Mouse (Mus musculus) MEL (cell line): ENCODE data around the gene Slc25a11. TPM values are rescaled to one million over a fixed set of nuclear protein-coding genes. Genes with fewer than 3 reads are reported as not detected.
A peak's percentile ranks its signal among the peaks of the same experiment; 100 is the strongest.

ENCODE experiments used
- DNase-seq: peaks from one replicate; pipeline ENCODE4 v3.0.0; 2011; ENCODE audit warnings: low read depth, low spot score
- H3K27ac ChIP-seq: 2 replicates; pipeline ENCODE4 v1.5.1; 2012; ENCODE audit warnings: low read depth, mild to moderate bottlenecking, control low read depth, low read length, moderate library complexity; ENCODE audit not compliant: control insufficient read depth
- H3K27me3 ChIP-seq, 2 experiments: fragments of 150-350 bp in 1 of 2; sonication (generic) in 1 of 2; 2 replicates each; pipeline ENCODE4 v1.6.1; 2012; ENCODE audit warnings: low read length in 2 of 2, mild to moderate bottlenecking in 2 of 2, improper control_type of control experiment in 1 of 2, moderate library complexity in 1 of 2; ENCODE audit not compliant: insufficient read depth in 2 of 2, control insufficient read depth in 1 of 2
- H3K36me3 ChIP-seq, 2 experiments: 2 replicates each; pipeline ENCODE4 v1.6.1; 2012 to 2014; ENCODE audit warnings: low read length in 2 of 2, improper control_type of control experiment in 1 of 2, inconsistent platforms in 1 of 2, mild to moderate bottlenecking in 1 of 2; ENCODE audit not compliant: insufficient read depth in 2 of 2, control insufficient read depth in 1 of 2
- H3K4me1 ChIP-seq, 2 experiments: fragments of 150-350 bp in 1 of 2; sonication (generic) in 1 of 2; 2 replicates each; pipeline ENCODE4 v1.6.1; 2012; ENCODE audit warnings: low read length in 2 of 2, improper control_type of control experiment in 1 of 2, mild to moderate bottlenecking in 1 of 2; ENCODE audit not compliant: insufficient read depth in 2 of 2, control insufficient read depth in 1 of 2
- H3K4me3 ChIP-seq, 2 experiments: fragments of 150-350 bp in 1 of 2; sonication (generic) in 1 of 2; 2 replicates each; pipeline ENCODE4 v1.5.1; 2012; ENCODE audit warnings: low read depth in 2 of 2, low read length in 2 of 2, mild to moderate bottlenecking in 2 of 2, moderate library complexity in 2 of 2, control low read depth in 1 of 2, improper control_type of control experiment in 1 of 2; ENCODE audit not compliant: control insufficient read depth in 1 of 2, insufficient read depth in 1 of 2
- H3K79me2 ChIP-seq: 2 replicates; pipeline ENCODE4 v1.6.1; 2012; ENCODE audit warnings: mild to moderate bottlenecking, low read length, moderate library complexity; ENCODE audit not compliant: control insufficient read depth, poor library complexity, insufficient read depth
- H3K9ac ChIP-seq: 2 replicates; pipeline ENCODE4 v1.6.1; 2012; ENCODE audit warnings: low read depth, mild to moderate bottlenecking, control low read depth, low read length, moderate library complexity; ENCODE audit not compliant: control insufficient read depth, poor library complexity, severe bottlenecking
- H3K9me3 ChIP-seq: fragments of 150-350 bp; sonication (generic); replicated peaks from 2 replicates; pipeline ENCODE4 v1.6.1; 2012; ENCODE audit warnings: mild to moderate bottlenecking, low read length, improper control_type of control experiment, moderate library complexity; ENCODE audit not compliant: insufficient read depth
- CHD1 ChIP-seq: IDR thresholded peaks from 2 replicates; pipeline ENCODE4 v1.6.1; 2012; ENCODE audit warnings: low read depth, mild to moderate bottlenecking, inconsistent platforms, low read length, improper control_type of control experiment
- CHD2 ChIP-seq: IDR thresholded peaks from 2 replicates; pipeline ENCODE4 v1.6.1; 2011; ENCODE audit warnings: low read length, improper control_type of control experiment
- CTCF ChIP-seq, 3 experiments: IDR thresholded peaks in 2 of 3; conservative IDR thresholded peaks in 1 of 3; 2 replicates each; pipeline ENCODE4 v1.5.1; 2011 to 2012; ENCODE audit warnings: low read length in 3 of 3, low read depth in 2 of 3, mild to moderate bottlenecking in 2 of 3, improper control_type of control experiment in 1 of 3, inconsistent platforms in 1 of 3, mixed read lengths in 1 of 3, moderate library complexity in 1 of 3; ENCODE audit not compliant: control insufficient read depth in 1 of 3, insufficient read depth in 1 of 3, poor library complexity in 1 of 3, severe bottlenecking in 1 of 3
- ELF1 ChIP-seq: IDR thresholded peaks from 2 replicates; pipeline ENCODE4 v1.6.1; 2014; ENCODE audit warnings: low read depth, mild to moderate bottlenecking, inconsistent platforms, low read length, improper control_type of control experiment, moderate library complexity
- ETS1 ChIP-seq: IDR thresholded peaks from 2 replicates; pipeline ENCODE4 v1.6.1; 2012; ENCODE audit warnings: low read depth, mild to moderate bottlenecking, inconsistent platforms, low read length, improper control_type of control experiment, moderate library complexity
- HCFC1 ChIP-seq: IDR thresholded peaks from 2 replicates; pipeline ENCODE4 v1.6.1; 2012; ENCODE audit warnings: low read depth, mild to moderate bottlenecking, inconsistent platforms, low read length, improper control_type of control experiment, moderate library complexity
- KAT2A ChIP-seq: conservative IDR thresholded peaks from 2 replicates; pipeline ENCODE4 v1.6.1; 2012; ENCODE audit warnings: low read depth, low read length, improper control_type of control experiment, inconsistent platforms
- MAZ ChIP-seq: IDR thresholded peaks from 2 replicates; pipeline ENCODE4 v1.6.1; 2012; ENCODE audit warnings: low read depth, mild to moderate bottlenecking, inconsistent platforms, low read length, improper control_type of control experiment
- MYB ChIP-seq: IDR thresholded peaks from 2 replicates; pipeline ENCODE4 v1.6.1; 2011; ENCODE audit warnings: mild to moderate bottlenecking, low read depth, low read length, improper control_type of control experiment
- NELFE ChIP-seq: IDR thresholded peaks from 2 replicates; pipeline ENCODE4 v1.6.1; 2011; ENCODE audit warnings: low read depth, low read length, improper control_type of control experiment
- NRF1 ChIP-seq: IDR thresholded peaks from 2 replicates; pipeline ENCODE4 v1.6.1; 2014; ENCODE audit warnings: low read depth, mild to moderate bottlenecking, inconsistent platforms, low read length, improper control_type of control experiment, moderate library complexity; ENCODE audit not compliant: poor library complexity, insufficient read depth, severe bottlenecking
- POLR2A ChIP-seq, 2 experiments: IDR thresholded peaks; 2 replicates each; pipeline ENCODE4 v1.6.1; 2011 to 2012; ENCODE audit warnings: low read length in 2 of 2, mild to moderate bottlenecking in 2 of 2, control low read depth in 1 of 2, improper control_type of control experiment in 1 of 2, low read depth in 1 of 2, moderate library complexity in 1 of 2; ENCODE audit not compliant: control insufficient read depth in 1 of 2, insufficient read depth in 1 of 2, poor library complexity in 1 of 2
- POLR2AphosphoS2 ChIP-seq: IDR thresholded peaks from 2 replicates; pipeline ENCODE4 v1.6.1; 2011; ENCODE audit warnings: low read length, improper control_type of control experiment
- POLR2AphosphoS5 ChIP-seq: IDR thresholded peaks from 2 replicates; pipeline ENCODE4 v1.6.1; 2012; ENCODE audit warnings: low read depth, borderline replicate concordance, mild to moderate bottlenecking, inconsistent platforms, low read length, moderate library complexity, mixed read lengths
- RAD21 ChIP-seq: IDR thresholded peaks from 2 replicates; pipeline ENCODE4 v1.6.1; 2011; ENCODE audit warnings: mild to moderate bottlenecking, low read depth, low read length, improper control_type of control experiment
- SIN3A ChIP-seq: IDR thresholded peaks from 2 replicates; pipeline ENCODE4 v1.6.1; 2012; ENCODE audit warnings: low read length, improper control_type of control experiment, inconsistent platforms
- TAL1 ChIP-seq: IDR thresholded peaks from 2 replicates; pipeline ENCODE4 v1.6.1; 2012; ENCODE audit warnings: mild to moderate bottlenecking, inconsistent platforms, low read length, moderate library complexity, mixed read lengths
- TBP ChIP-seq: IDR thresholded peaks from 2 replicates; pipeline ENCODE4 v1.8.0; 2011; ENCODE audit warnings: low read depth, low read length, improper control_type of control experiment
- TCF12 ChIP-seq: IDR thresholded peaks from 2 replicates; pipeline ENCODE4 v1.6.1; 2014; ENCODE audit warnings: low read depth, mild to moderate bottlenecking, inconsistent platforms, low read length, improper control_type of control experiment, moderate library complexity
- UBTF ChIP-seq: IDR thresholded peaks from 2 replicates; pipeline ENCODE4 v1.6.1; 2012; ENCODE audit warnings: low read depth, mild to moderate bottlenecking, inconsistent platforms, low read length, improper control_type of control experiment, moderate library complexity, borderline replicate concordance; ENCODE audit not compliant: insufficient read depth
- USF1 ChIP-seq: IDR thresholded peaks from 2 replicates; pipeline ENCODE4 v1.6.1; 2014; ENCODE audit warnings: low read depth, mild to moderate bottlenecking, inconsistent platforms, low read length, improper control_type of control experiment, moderate library complexity
- ZC3H11A ChIP-seq: IDR thresholded peaks from 2 replicates; pipeline ENCODE4 v1.6.1; 2012; ENCODE audit warnings: low read depth, mild to moderate bottlenecking, inconsistent platforms, low read length, improper control_type of control experiment
- ZMIZ1 ChIP-seq: IDR thresholded peaks from 2 replicates; pipeline ENCODE4 v1.6.1; 2012; ENCODE audit warnings: low read depth, mild to moderate bottlenecking, inconsistent platforms, low read length, improper control_type of control experiment, moderate library complexity
- ZNF384 ChIP-seq: IDR thresholded peaks from 2 replicates; pipeline ENCODE4 v1.6.1; 2012; ENCODE audit warnings: low read depth, mild to moderate bottlenecking, inconsistent platforms, low read length, improper control_type of control experiment
- polyA plus RNA-seq, 2 experiments: library from polyadenylated mRNA; stranded (reverse) in 1 of 2; unstranded in 1 of 2; fragments of >175 nt in 1 of 2; fragments of >200 nt in 1 of 2; gene quantifications; 2 replicates each; pipeline versions ENCODE4 v1.2.1 to v1.2.4; 2012; ENCODE audit warnings: low replicate concordance in 2 of 2, low read depth in 1 of 2; ENCODE audit not compliant: insufficient read length in 2 of 2, insufficient read depth in 1 of 2, missing spikeins in 1 of 2
- total RNA-seq: library from RNA; depleted of rRNA; stranded (reverse); fragments of 300-350 nt; gene quantifications from 2 replicates; pipeline ENCODE4 v1.2.3, GENCODE M21; 2012

The Slc25a11 gene
- total and polyA plus RNA-seq, 3 experiments: 96.3 to 145 (median 114) TPM

- TF ChIP-seq NRF1 (peak; percentile 92), NELFE (peak; percentile 75), MAZ (peak; percentile 95), ZC3H11A (no peak), TAL1 (no peak), USF1 (peak; percentile 45; the same call in 1 of the 2 replicates), ZMIZ1 (peak; percentile 78; the same call in 1 of the 2 replicates), MYB (peak; percentile 32; the same call in 1 of the 2 replicates), CTCF (IDR thresholded peaks at IDR 0.05 in 2 of 3, conservative IDR thresholded peaks at IDR 0.05 in 1 of 3; ENCODE audit: control insufficient read depth in 1 of 3, insufficient read depth in 1 of 3, low read depth in 2 of 3, low read length in 3 of 3, poor library complexity in 1 of 3, severe bottlenecking in 1 of 3) (no peak), ELF1 (peak; percentile 38; the same call in 1 of the 2 replicates)
Measured at GRCm38 (mm10) chr11:70654923-70655570, 7.8 kb upstream of the Slc25a11 start (continued).

- Histone ChIP-seq H3K9ac (peak within 1 kb of the TSS; percentile 99), H3K4me3 (peak within 1 kb of the TSS; percentile 96 to 98), H3K4me1 (peaks cover 12 to 48% of the 10 kb centered on the region in 2 experiments), H3K36me3 (peaks cover 14 to 44% of the 10 kb centered on the region in 2 experiments), H3K9me3 (no peaks in the 10 kb centered on the region), H3K27ac (peak within 1 kb of the TSS; percentile 99), H3K27me3 (no peaks in the 10 kb centered on the region), H3K79me2 (peaks cover 61% of the 10 kb centered on the region)
- TF ChIP-seq CHD1: no peak; the same call in 1 of the 2 replicates
- TF ChIP-seq ZMIZ1: peak; percentile 98
- TF ChIP-seq SIN3A: peak; percentile 82
- TF ChIP-seq TBP: peak; percentile 69; the same call in 1 of the 2 replicates
- TF ChIP-seq POLR2A (IDR thresholded peaks at IDR 0.05; ENCODE audit: control insufficient read depth in 1 of 2, insufficient read depth in 1 of 2, low read depth in 1 of 2, low read length in 2 of 2, poor library complexity in 1 of 2): peak; percentile 82 to 91
- TF ChIP-seq TCF12: peak; percentile 75
- peak; percentile 87 for TF ChIP-seq ELF1
- no peak for TF ChIP-seq KAT2A
- no peak for TF ChIP-seq RAD21
- peak; percentile 99 for TF ChIP-seq MAZ
- peak; percentile 74; the same call in 1 of the 2 replicates for TF ChIP-seq ZNF384
- TF ChIP-seq CHD2: peak; percentile 73; the same call in 1 of the 2 replicates
- TF ChIP-seq NRF1: no peak
- TF ChIP-seq POLR2AphosphoS2: peak; percentile 89; the same call in 1 of the 2 replicates
- TF ChIP-seq UBTF: peak; percentile 62; the same call in 1 of the 2 replicates
- TF ChIP-seq NELFE: peak; percentile 96
- TF ChIP-seq HCFC1: peak; percentile 74
- TF ChIP-seq ETS1: peak; percentile 69
- TF ChIP-seq POLR2AphosphoS5: peak; percentile 74; the same call in 1 of the 2 replicates
- DNase-seq: peak; percentile 94
Measured at GRCm38 (mm10) chr11:70654198-70654922, 7.1 kb upstream of the Slc25a11 start, which contains the start of gene Pfn1. Gene Pfn1, minus strand, starts transcription at chr11:70654644.
